Mouse (Mus musculus): ENCODE results near the gene Rbm33.

DNA sequence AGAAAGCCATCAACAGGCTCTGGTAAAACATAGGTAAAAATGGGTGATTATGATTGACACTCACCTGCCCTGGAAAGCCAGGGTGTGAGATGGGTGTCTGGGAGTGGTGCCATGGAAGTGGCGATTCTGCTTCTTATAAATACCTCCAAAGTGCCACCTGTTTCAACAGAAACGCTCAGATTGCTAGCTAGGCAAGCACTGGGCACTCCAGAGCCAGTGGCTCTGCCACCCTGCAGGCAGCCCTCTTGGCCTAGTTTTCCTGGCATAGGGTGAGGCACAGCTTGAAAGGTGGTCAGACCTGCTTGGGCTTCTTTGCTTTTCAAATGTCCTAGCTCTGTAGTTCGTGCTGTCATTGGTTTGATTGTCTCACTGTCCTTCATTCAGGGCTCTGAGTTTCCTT, 97.2 kb downstream of the Rbm33 start:
- TF ChIP-seq GATA1 (IDR thresholded peaks at IDR 0.05; ENCODE audit: low read length) (no peak), TAL1 (IDR thresholded peaks at IDR 0.05; ENCODE audit: low read length) (no peak)
